Mouse (Mus musculus) gastrocnemius, postnatal 10 days (tissue): ENCODE data around the gene Gm35315. TPM values are rescaled to one million over a fixed set of nuclear protein-coding genes. Genes with fewer than 3 reads are reported as not detected.
A peak's percentile ranks its signal among the peaks of the same experiment; 100 is the strongest.
"Not testable (repeated sequence)": the region's sequence is repeated elsewhere in the genome, so short reads cannot be mapped to it uniquely, and the experiment has no call there.

Experiments used
- DNase-seq: peaks from one replicate; pipeline ENCODE4 v3.0.0; 2021; ENCODE audit warnings: mixed read lengths
- total RNA-seq, 2 experiments: library from RNA; stranded (reverse); gene quantifications; 2 replicates each; pipeline ENCODE4 v1.2.3; 2021

Gm35315 gene
- total RNA-seq, 2 experiments from 2014 or later: 0.28 to 0.34 TPM

DNA sequence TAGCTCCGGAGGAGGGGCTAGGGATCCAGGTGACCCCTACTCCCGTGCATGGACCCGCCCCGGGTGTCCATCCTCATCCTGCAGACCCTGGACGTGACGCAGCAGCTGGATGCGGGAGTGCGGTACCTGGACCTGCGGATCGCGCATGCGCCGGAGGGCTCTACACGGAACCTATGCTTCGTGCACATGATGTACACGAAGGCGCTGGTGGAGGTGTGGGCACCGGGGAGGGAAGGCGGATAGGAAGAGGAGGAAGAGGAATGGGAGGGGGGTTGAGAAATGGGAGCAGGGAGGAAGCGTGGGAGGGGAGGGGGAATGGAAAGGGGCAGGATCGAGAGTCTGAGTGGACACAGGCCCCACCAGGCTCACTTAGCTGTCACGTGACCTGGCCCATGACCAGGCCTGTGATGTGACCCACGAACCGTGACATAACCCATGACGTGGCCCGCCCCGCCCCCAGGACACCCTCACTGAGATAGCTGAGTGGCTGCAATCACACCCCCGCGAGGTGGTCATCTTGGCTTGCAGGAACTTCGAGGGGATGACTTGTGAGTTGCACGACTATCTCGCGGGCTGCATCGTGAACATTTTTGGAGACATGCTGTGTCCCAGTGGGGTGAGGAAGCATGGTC, 7.6 kb upstream of the Gm35315 start:
- DNase-seq: peak; percentile 40

DNA sequence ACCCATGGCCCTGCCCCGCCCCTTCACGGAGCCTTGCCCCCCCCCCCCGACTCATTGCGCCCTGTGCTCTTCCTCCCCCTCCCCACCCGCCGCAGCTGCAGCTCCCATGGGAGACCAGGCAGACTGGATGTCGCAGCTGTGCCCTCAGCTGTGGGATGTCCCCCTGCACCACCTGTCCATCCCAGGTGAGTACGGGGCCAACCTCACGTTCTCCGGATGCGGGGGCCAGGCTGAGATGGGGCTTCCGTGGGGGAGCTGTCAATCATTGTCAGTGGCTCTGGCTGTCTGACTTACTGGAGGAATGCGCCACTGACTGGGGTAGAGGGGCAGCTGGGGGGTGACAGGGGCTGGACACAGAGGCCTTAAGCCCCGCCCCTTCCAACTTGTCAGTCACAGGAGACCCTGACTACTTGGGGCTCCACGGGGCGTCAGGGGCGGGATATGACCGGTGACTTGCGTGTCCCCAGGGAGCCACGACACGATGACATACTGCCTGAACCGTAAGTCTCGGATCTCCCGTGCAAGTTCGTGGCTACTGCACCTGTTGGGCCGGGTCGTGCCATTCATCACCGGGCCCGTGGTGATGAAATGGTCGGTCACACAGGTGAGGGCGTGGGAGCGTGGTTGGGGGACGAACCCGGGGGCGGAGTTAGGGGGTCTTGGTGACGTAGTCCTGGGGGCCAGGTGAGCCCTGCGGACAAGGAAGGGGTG, 6.9 kb upstream of the Gm35315 start:
- no peak for DNase-seq

DNA sequence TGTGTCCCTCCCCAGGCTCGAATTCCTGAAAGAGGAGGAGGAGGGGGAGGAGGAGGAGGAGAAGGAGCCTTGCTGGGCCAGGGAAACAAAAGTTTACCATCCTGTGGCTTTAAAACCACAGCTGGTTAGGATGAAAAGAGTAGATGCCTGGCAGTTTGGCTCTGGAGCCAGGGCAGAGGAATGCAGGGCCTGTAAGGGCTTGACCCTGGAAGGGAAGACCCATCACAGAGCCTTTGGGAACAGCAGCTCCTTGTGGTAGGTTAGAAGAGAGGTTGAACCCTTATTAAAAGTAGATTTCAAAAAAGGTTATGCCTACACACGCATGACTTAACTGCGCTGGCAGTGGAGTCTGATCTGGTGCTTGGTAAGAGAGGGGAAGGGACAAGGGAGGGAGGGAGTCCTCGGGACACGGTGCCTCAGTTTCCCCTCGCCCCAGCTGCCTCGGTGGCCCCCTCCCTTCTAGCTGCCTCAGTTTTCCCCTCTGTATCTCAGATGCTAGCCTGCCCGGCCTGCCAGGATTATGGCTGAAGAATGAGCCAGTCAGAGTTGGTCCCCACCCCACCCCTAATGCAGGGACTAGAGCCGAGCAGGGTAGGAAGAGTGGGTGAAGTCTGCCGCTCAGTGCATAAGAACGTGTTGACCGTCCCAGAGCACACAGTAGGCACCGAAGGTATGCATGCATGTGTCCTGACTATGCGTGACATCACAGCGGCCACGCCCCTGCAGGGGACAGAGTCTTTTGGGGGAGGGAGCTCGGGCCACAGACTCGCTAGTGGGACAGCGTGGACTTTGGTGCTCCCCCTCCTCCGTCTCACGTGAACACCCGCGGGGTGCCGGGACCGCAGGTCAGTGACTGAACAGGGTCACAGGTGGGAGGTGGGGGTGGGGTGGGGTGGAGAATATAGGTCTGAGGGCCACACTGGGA, 5.7 kb upstream of the Gm35315 start, which contains the start of gene Plcxd1:
Gene Plcxd1, plus strand, starts transcription at position 314 of the 925 bp plus-strand sequence.
- no peak for DNase-seq

DNA sequence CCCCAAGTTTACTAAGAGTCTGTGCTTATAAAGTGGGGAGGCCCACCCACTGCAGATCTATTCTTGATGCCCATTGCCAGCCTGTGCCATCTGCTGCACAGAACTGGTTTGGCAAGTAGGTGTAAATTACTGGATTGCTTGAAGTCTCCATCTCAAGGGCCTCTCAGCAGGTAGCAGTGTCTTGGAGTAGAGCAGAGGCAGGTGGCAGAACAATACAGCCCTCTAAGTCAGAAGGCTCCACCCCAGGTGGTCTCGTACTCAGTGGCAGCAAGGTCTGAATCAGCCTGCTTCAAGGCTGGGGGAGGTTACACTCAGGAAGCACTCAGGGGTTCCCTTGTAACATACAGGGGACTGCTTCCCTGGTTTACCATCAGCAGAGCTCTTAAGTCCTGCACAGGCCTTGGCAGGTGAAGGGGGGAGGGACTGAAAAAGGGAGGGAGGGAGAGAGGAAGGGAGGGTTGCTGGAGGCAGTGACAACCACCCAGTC, 4.8 kb upstream of the Gm35315 start:
- DNase-seq: no peak

DNA sequence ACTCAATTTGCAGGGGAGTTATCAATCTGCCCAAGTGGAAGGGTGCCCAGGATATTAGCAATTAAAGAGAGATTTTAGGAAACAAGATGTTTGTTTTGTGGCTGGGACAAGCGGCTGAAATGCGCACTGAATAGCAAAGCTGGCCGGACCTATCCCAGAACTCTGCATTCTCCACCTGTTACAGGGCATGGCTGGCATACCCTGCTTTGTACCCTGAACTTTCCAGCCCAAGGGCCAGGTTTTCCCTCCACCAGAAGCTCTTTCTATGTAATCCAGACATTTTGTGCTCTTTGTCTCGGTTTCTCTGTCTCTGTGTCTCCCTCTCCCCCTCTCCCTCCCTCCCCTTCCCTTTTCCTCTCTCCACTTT, 610 bp upstream of the Gm35315 start:
- no peak for DNase-seq

DNA sequence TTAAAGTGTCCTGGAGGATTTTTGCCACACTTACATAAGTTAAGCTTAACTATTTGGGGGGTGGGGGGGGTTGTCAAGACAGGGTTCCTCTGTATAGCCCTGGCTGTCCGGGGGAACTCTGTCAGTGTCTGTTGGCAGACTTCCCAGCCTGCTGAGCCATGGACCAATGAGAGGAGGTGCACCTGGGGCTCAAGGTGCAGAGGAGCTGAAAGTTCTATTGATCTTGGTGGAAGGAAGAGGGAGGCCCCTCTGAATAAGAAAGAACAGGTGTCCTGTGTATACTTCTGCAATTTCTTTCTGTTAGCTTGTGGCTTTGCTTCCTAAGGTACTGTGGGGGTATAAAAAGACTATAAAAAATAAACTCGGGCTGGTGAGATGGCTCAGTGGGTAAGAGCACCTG, 2.7 kb downstream of the Gm35315 start:
- DNase-seq: no peak

DNA sequence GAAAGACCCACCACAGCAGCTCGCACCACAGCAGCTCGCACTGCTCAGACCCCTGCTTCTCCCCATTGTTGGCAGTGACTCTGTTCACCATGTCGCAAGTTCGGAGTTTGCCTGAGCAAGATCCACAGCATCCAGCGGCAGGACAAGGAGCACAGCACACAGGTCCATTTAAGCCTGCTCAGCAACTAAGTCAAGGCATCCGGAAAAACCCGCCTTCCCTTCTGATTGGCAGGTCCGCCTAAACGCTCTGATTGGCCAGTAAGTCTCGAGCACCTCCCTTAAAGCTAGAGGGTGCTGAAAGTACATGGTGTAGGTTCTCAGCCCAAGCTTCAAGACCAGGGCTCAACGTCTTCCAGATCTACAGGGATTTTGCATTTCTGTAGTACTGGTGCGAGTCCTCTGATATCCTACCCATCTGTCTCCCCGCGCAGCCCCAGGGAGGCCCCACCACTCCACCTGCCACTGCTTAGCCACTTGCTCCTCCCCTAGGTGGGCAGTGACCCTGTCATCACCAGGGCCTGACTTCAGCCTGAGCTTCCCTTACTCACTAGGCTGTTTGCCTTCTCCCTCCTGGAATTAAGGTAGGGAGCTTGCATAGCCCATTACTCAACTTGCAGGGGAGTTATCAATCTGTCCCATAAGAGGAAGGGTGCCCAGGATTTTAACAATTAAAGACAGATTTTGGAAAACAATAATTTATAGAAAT, 7.9 kb downstream of the Gm35315 start:
- DNase-seq: no peak

DNA sequence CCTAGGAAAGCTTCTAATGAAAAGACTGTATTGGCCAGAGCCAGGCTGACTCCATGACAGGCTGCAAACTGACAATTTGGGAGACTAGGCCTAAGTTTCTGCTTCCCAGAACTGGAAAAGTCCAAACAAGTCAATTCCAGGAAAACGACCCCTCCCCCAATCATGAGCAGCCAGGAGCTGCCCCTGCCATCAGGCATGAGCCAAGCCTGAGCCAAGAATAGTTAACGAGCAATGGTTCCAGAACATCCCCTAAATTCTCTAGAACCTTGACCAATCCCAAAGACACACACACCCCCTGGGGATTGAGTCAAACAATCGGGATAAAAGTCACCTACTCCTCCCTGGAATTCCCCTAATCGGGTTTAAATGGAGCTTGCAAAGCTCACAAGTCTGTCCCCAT, 11.3 kb downstream of the Gm35315 start:
- no peak for DNase-seq

DNA sequence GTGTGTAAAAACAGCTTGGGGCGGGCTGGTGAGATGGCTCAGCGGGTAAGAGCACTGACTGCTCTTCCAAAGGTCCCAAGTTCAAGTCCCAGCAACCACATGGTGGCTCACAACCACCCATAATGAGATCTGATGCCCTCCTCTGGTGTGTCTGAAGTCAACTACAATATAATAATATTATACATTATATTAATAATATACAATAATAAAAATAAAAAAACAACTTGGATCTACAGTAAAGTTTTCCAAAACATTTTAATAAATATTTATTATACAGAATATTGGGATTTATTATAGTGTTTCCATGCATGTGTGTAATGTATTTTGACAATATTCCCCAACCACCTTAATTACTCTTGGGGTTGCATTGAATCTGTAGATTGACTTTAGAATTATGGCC, 21.8 kb downstream of the Gm35315 start, which contains the start of gene Gm17655:
Gene Gm17655, minus strand, starts transcription at position 101 of the 400 bp plus-strand sequence.
- not testable (repeated sequence) for DNase-seq

DNA sequence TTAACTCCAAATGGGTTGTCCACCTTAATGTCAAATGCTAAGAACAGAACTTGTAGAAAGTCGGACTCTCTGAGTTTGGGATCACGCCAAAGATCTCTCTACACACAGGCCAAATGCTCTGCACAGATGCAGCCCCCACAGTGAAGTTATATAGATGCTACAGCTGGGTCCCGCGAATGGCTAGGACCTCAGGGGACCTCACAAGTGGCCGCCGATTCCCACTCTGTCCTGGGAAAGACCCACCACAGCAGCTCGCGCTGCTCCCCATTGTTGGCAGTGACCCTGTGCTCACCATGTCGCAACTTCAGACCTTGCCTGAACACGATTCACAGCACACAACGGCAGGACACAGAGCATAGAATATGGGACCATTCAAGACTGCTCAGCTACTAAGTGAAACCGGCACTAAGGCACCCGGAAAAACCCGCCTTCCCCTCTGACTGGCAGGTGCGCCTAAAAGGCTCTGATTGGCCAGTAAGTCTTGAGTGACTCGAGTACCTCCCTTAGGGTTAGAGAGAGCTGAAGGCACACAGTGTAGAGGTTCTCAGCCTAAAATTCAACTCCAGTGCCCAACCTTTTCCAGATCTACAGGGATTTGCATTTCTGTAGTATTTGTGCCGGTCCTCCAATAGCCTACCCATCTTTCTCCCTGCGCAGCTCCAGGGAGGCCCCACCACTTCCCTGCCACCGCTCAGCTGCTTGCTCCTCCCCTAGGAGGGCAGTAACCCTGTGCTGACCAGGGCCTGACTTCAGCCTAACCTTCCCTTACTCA, 36.4 kb downstream of the Gm35315 start:
- DNase-seq: peak; percentile 73

Other genes with a start within 250 kb of the Gm35315 start
- gene Gm15446, start 171.0 kb downstream of the Gm35315 start, total RNA-seq: 1 to 10 TPM; 4.0 to 6.9 TPM
- 10 to 100 TPM in 1 of 2 experiments, 1 to 10 TPM in 1; 9.2 to 12.7 TPM for gene Zfp932, start 97.9 kb downstream of the Gm35315 start, total RNA-seq
- 1 to 10 TPM; 1.9 to 2.7 TPM for gene Gm17655, start 21.9 kb downstream of the Gm35315 start, total RNA-seq
- under 1 TPM in 1 of 2 experiments, not detected in 1; 0.07 TPM for gene Plcxd1, start 5.5 kb upstream of the Gm35315 start, total RNA-seq
- gene Gtpbp6, start 13.8 kb upstream of the Gm35315 start, total RNA-seq: 10 to 100 TPM; 19.6 to 22.5 TPM
- 1 to 10 TPM; 3.1 to 3.2 TPM for gene Zfp605, start 15.7 kb upstream of the Gm35315 start, total RNA-seq
- 10 to 100 TPM; 14.9 to 21.0 TPM for gene Chfr, start 41.4 kb upstream of the Gm35315 start, total RNA-seq
- 10 to 100 TPM; 38.7 to 39.5 TPM for gene Golga3, start 82.3 kb upstream of the Gm35315 start, total RNA-seq
- 10 to 100 TPM; 23.4 to 28.1 TPM for gene Ankle2, start 136.6 kb upstream of the Gm35315 start, total RNA-seq
- gene Pgam5, start 175.5 kb upstream of the Gm35315 start, total RNA-seq: 10 to 100 TPM; 22.6 to 26.7 TPM
- 10 to 100 TPM; 25.9 to 26.6 TPM for gene Pxmp2, start 191.8 kb upstream of the Gm35315 start, total RNA-seq
- 1 to 10 TPM; 6.0 to 6.1 TPM for gene Pole, start 191.9 kb upstream of the Gm35315 start, total RNA-seq
- gene P2rx2, start 248.8 kb upstream of the Gm35315 start, total RNA-seq: not detected